Mouse (Mus musculus) lung, adult 2 months (tissue): ENCODE measurements around the gene Pmp22. TPM values are rescaled to one million over a fixed set of nuclear protein-coding genes. Genes with fewer than 3 reads are reported as not detected.
A peak's percentile ranks its signal among the peaks of the same experiment; 100 is the strongest.

ENCODE experiments used
- DNase-seq: peaks from one replicate; pipeline ENCODE4 v3.0.0; 2022
- H3K4me1 ChIP-seq: fragments of 200-500 bp; 2 replicates; pipeline ENCODE4 v1.6.1; 2011; ENCODE audit warnings: low read length; ENCODE audit not compliant: control insufficient read depth, insufficient read depth
- H3K4me3 ChIP-seq: fragments of 200-500 bp; replicated peaks from 2 replicates; pipeline ENCODE3; 2011; ENCODE audit warnings: low read depth, mild to moderate bottlenecking, control low read depth, low read length; ENCODE audit errors: extremely low read depth
- CTCF ChIP-seq: fragments of 200-500 bp; IDR thresholded peaks from 2 replicates; pipeline ENCODE4 v1.5.1; 2011; ENCODE audit warnings: mild to moderate bottlenecking, low read length, control low read depth; ENCODE audit not compliant: insufficient read depth
- POLR2A ChIP-seq: fragments of 200-500 bp; IDR thresholded peaks from 2 replicates; pipeline ENCODE4 v1.6.1; 2011; ENCODE audit warnings: low read depth, mild to moderate bottlenecking, control low read depth, low read length, borderline replicate concordance; ENCODE audit errors: extremely low read depth
- WGBS: fragments of 180-500 bp; shearing (Covaris S2); methylation state at CpG from one replicate; pipeline ENCODE4 v1.1.7; 2018; 5-methylcytosine and 5-hydroxymethylcytosine counted together
- polyA plus RNA-seq: library from polyadenylated mRNA; depleted of rRNA; stranded (reverse); fragments of >200 nt; gene quantifications from 2 replicates; pipeline ENCODE4 v1.2.3, GENCODE M21; 2012

The Pmp22 gene
- polyA plus RNA-seq, 1 experiment = 556 TPM

DNA sequence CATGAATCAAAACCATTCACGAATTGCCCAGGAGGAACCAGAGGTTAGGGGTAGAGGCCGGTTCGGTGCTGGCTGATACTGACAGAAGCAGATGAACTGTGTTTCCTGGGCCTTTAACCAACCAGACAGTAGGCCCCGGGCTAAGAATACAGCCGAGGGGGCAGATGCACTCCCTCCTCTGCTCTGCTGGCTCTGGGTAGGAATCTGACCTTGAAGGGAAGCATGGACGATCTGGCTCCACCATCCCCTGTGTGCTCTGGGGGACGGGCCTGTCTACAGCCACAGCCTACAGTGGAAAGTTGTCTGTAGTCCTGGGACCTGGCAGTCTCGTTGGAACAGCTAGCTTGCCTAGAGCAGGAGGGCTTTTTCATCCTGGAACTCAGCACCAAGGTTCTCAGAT, 14.7 kb downstream of the Pmp22 start:
- 63% methylated on average over 8 of the region's 8 CpGs for WGBS
- no peak for TF ChIP-seq CTCF
- TF ChIP-seq POLR2A = no peak
- no peak for DNase-seq
- H3K4me1 ChIP-seq = peaks cover 3% of the 10 kb centered on the region; the same call in 1 of the 2 replicates
- H3K4me3 ChIP-seq = no peak overlapping the region

DNA sequence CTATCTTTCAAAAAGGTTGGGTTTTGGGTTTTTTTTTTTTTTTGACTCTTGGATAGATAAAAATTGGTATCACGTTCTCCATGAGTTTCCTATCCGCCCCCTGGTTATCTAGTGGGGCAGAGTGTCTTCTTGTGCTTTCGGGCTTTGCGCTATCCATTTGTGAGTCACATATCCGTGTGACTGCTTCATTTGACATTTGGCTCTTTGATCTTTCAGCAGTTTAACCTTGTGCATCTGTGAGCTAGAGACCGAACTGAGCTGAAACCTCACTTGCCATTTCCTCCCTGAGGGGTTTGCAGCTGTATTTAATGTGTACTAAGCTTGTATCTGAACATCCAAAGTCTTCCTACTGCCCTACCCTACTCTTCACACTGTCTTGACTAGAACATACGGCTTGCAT, 17.8 kb downstream of the Pmp22 start:
- 55% methylated on average over 7 of the region's 7 CpGs for WGBS
- H3K4me1 ChIP-seq = peaks cover 3% of the 10 kb centered on the region; the same call in 1 of the 2 replicates
- no peak for DNase-seq
- no peak overlapping the region for H3K4me3 ChIP-seq
- TF ChIP-seq CTCF = no peak
- no peak for TF ChIP-seq POLR2A

DNA sequence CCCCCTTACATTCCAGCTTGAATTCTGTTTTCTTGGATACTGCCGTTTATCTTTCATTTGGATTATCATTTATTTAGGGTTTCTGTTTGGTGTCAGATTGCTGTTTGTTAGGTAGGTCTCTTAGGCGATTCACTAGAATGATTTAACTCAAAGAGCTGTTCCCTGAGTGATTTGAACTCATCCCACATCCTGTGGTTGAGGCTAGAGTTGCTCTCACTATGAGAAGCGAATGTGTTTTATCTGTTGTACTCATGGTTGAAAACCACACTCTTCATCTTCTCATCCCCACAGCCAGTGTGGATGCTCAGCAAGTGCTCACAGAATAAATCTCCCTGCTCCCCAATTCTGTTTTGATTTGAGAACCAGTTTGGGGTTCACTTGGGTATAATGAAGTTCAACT, 19.5 kb downstream of the Pmp22 start:
- Histone ChIP-seq H3K4me3 (no peak overlapping the region), H3K4me1 (0 out of 2 replicates have a peak, but pooled peaks cover 2% of the 10 kb centered on the region)
- WGBS = 68% methylated on average over 3 of the region's 3 CpGs
- no peak for DNase-seq
- TF ChIP-seq CTCF = no peak
- TF ChIP-seq POLR2A = no peak

DNA sequence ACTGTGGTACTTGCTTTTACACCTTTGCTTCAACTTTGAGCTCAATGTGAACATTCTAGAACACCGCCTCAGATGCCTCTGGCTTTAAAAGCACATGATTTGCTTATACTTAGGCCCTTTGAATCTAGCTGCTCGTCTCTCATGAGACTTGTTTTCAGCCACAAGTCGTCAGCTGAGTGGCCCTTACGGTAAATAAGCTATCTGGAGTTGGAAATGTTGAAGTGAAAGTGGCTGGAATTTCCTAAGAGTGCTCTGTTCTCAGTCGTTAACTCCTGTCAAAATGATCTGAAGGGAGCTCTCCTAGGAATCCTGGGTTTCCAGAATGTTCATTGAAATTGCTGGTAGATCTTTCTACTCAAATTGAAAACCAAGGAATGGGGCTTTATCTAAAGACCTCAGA, 23.1 kb downstream of the Pmp22 start:
- DNase-seq = no peak
- 50% methylated on average over 5 of the region's 5 CpGs for WGBS
- no peak overlapping the region for H3K4me3 ChIP-seq
- no peak for TF ChIP-seq CTCF
- no peak for TF ChIP-seq POLR2A
- 0 out of 2 replicates have a peak, but pooled peaks cover 2% of the 10 kb centered on the region for H3K4me1 ChIP-seq

DNA sequence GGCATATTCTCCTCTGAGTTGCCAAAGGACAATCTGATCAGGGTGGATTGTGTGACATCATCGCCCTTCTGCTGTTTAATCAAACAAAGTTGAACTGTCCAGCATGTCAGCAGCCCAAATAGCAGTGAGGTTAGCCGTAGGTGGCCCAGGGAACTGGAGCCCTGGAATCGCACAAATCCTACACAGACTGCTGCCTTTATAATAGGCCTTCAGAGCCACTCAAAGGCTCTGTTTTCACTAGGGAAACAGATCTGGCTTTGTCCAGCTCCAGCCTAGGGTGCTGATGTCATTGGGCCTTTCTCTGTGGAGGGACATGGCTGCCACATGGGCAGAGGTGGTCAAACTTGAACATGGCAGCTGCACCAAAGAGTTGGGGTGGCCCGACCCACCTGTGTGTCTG, 28.3 kb downstream of the Pmp22 start:
- 81% methylated on average over 4 of the region's 4 CpGs for WGBS
- DNase-seq = no peak
- H3K4me3 ChIP-seq = no peak overlapping the region
- H3K4me1 ChIP-seq = no peaks in the 10 kb centered on the region
- TF ChIP-seq CTCF (no peak), POLR2A (no peak)

DNA sequence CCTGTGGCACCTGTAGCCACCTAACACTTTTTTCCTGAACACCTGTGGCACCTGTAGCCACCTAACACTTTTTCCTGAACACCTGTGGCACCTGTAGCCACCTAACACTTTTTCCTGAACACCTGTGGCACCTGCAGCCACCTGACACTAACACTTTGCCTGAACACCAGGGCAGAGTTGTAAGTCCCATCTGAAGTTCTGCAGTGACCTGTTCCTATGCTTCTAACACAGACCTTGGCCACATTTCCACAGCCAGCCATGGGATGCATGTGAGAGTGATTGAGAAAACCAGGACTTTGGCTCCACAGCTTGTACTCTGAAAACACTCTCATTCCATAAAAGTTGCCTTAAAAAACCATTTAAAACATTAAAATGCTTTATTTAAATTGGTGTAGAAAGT, 32.1 kb downstream of the Pmp22 start:
- no peak for DNase-seq
- TF ChIP-seq POLR2A = no peak
- TF ChIP-seq CTCF = no peak
- H3K4me1 ChIP-seq = peaks cover 4% of the 10 kb centered on the region; the same call in 1 of the 2 replicates
- no peak overlapping the region for H3K4me3 ChIP-seq

DNA sequence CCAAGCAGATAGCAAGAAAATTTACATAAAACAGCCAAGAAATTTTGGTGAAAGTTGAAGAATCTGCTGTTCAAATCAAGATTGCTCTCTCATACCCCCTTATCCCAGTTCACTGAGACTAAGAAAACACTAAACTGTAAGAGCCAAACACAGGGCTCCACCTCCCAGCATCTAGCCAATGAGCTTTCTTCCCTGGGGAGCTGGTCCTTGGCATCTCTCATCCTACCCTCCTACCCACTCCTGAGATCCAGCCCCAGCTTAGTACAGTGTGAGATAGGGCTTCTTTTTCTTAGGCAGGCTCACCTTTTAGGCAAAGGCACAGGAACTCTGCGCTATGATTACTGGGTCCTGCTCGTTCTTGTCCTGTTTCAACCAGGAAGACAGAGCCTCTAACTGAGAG, 34.0 kb downstream of the Pmp22 start:
- peaks cover 4% of the 10 kb centered on the region; the same call in 1 of the 2 replicates for H3K4me1 ChIP-seq
- no peak overlapping the region for H3K4me3 ChIP-seq
- WGBS = 60% methylated on average over 2 of the region's 2 CpGs
- no peak for TF ChIP-seq CTCF
- DNase-seq = no peak

DNA sequence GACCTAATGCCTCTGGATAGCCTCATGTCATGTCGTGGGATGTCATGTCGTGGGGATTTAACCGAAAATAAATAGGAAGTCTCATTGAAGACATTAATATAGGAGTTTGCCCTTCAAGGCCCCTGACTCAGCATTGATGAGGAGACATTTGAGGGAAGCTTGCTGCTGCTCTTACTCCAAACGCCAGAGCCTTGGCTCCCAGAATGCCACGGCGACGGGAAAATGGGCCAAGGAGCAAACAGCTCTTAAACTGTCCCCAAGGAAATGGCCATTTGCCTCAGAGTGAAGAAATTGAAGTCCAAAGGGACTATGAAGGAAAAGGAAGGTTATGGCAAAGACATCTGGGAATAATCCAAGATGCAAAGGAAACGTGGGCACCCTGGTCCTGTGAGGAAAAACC, 34.8 kb downstream of the Pmp22 start:
- no peak for DNase-seq
- Histone ChIP-seq H3K4me1 (peaks cover 4% of the 10 kb centered on the region; the same call in 1 of the 2 replicates), H3K4me3 (no peak overlapping the region)
- 69% methylated on average over 8 of the region's 8 CpGs for WGBS
- no peak for TF ChIP-seq POLR2A
- no peak for TF ChIP-seq CTCF

DNA sequence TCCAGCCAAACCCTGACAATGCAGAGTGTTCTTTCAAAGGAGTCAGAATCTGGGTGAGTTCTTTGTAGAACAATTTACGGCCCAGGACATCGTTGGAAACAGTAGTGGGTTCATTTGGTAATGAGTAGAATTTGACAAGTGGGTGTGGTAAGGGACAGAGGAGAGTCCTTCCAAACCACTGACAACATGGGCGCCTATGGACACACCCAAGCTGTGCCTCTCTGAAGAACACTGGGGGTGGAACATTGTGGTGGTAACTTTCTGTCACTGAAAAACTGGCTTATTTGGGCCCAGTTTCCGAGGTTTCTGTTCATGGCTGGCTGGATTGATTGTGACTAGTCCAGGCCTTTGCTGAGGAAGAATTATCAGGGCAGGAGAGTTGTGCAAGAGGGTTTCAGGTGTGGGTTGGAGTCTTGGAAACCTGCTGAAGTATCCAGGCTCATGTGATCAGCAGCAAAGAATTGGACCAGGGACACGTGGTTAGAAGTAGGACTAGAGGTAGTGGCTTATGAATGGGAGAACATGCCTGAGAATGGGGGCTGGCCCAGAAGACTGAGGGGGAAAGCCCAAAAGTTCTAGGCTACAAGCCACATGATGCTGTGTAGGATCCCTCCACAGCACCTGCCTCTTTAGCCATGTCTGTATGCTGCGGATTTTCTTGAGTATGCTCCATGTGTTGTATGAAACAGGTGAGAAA, 35.4 kb downstream of the Pmp22 start:
- DNase-seq = no peak
- 63% methylated on average over 6 of the region's 6 CpGs for WGBS
- TF ChIP-seq CTCF (no peak), POLR2A (no peak)

DNA sequence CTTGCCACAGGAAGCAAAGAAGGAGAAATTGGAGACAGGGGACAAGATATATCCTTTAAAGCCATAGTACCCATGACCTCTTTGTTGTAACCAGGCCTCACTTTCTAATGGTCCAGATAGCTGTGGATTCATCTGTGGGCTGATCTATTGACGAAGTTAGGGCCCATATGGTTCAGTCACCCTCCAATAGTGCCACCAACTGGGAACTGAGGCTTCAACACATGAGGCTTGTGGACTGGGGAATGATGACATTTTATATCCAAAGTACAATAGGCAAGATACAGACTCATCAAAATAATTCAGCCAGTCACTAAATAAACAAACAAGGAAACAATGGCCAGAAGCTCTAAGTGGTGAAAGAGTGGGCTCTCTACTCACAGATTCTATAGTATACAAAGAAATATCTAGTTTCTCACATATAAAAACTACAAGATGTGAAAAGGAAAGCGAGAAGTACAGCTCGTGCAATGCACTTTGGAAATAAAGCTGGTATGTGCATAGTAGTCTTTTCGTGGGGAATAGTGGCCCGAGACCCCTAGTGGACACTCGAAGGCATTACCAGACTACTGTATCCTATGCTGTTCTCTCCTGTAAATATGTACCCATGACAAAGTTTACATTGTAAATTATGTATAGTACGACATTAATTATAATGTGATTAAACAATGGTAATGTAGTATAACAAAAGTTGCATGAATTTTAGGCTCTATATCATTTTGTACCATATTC, 36.1 kb downstream of the Pmp22 start:
- Histone ChIP-seq H3K4me1 (peaks cover 4% of the 10 kb centered on the region; the same call in 1 of the 2 replicates), H3K4me3 (no peak overlapping the region)
- no peak for DNase-seq
- WGBS = 40% methylated on average over 7 of the region's 7 CpGs
- TF ChIP-seq POLR2A (no peak), CTCF (peak; percentile 58)

More for the DNA sequence above, 35.4 kb downstream of the Pmp22 start:
- Histone ChIP-seq H3K4me1 (peaks cover 4% of the 10 kb centered on the region; the same call in 1 of the 2 replicates), H3K4me3 (no peak overlapping the region)
